Mouse (Mus musculus) cerebellum, adult 2 months (tissue): Measurements from ENCODE around the gene Fkrp.

ENCODE experiments used
- CTCF ChIP-seq: fragments of 200-500 bp; IDR thresholded peaks from 2 replicates; pipeline ENCODE4 v1.5.1; 2011; ENCODE audit warnings: low read depth, mild to moderate bottlenecking, control low read depth, low read length, moderate library complexity, borderline replicate concordance; ENCODE audit not compliant: insufficient read depth
- POLR2A ChIP-seq: fragments of 200-500 bp; IDR thresholded peaks from 2 replicates; pipeline ENCODE4 v1.6.1; 2011; ENCODE audit warnings: low read length, control low read depth, borderline replicate concordance; ENCODE audit not compliant: insufficient read depth

- TF ChIP-seq CTCF (peak; percentile 34; the same call in 1 of the 2 replicates), POLR2A (no peak)
These were observed 9.3 kb upstream of the Fkrp start for GRCm38 (mm10) chr7:16825785-16826184.
